ENCODE assay signal across 11 mouse cellular contexts in genomic region chr10:18370475-18371286, GRCm38 (mm10). TPM values are rescaled to one million over a fixed set of nuclear protein-coding genes. Genes with fewer than 3 reads are reported as not detected.
DNase-seq lines count a peak whose midpoint lies in the region; ATAC-seq lines count a peak whose summit lies in the region.
"Had no signal": no experiment of that assay in that cellular context is flagged by ENCODE, and none has a peak within 500 bp of the region (broad histone marks: within the 10 kb centered on the region; RNA-seq: fewer than 3 reads in every experiment).

No protein-coding gene starts in this region.

- H3K27ac ChIP-seq in heart, embryonic 12.5 days (ENCODE audit: poor library complexity, severe bottlenecking), result no peak overlapping the region
- peak overlapping the region; percentile 82 for H3K27ac ChIP-seq in hindbrain, embryonic 10.5 days
- peak overlapping the region; percentile 53; the same call in 1 of the 2 replicates for H3K27ac ChIP-seq in limb, embryonic 10.5 days
- H3K27ac ChIP-seq in stomach, embryonic 14.5 days (ENCODE audit: low read length), result peak overlapping the region; percentile 6; the same call in 1 of the 2 replicates

- intact Hi-C loops in left cerebral cortex, postnatal 36 days (cut with DNase I), result no loop called here

- H3K4me1 ChIP-seq in heart, embryonic 12.5 days (replicated peaks), result peaks cover 24% of the 10 kb centered on the region
- H3K4me1 ChIP-seq in hindbrain, embryonic 10.5 days (replicated peaks), result peaks cover 56% of the 10 kb centered on the region
- H3K4me1 ChIP-seq in limb, embryonic 10.5 days, result peaks cover 28% of the 10 kb centered on the region
- H3K4me1 ChIP-seq in stomach, embryonic 14.5 days (ENCODE audit: control insufficient read depth, insufficient read depth, low read length), result peaks cover 6% of the 10 kb centered on the region; the same call in 1 of the 2 replicates

- H3K36me3 ChIP-seq in heart, embryonic 12.5 days, result no peaks in the 10 kb centered on the region
- no peaks in the 10 kb centered on the region for H3K36me3 ChIP-seq in hindbrain, embryonic 10.5 days
- H3K36me3 ChIP-seq in limb, embryonic 10.5 days, result no peaks in the 10 kb centered on the region
- H3K36me3 ChIP-seq in stomach, embryonic 14.5 days (ENCODE audit: control insufficient read depth, insufficient read depth, low read length), result no peaks in the 10 kb centered on the region

- H3K4me3 ChIP-seq in heart, embryonic 12.5 days, result no peak overlapping the region
- H3K4me3 ChIP-seq in hindbrain, embryonic 10.5 days, result peak overlapping the region; percentile 23; the same call in 1 of the 2 replicates
- H3K4me3 ChIP-seq in limb, embryonic 10.5 days, result 0 out of 2 replicates have a peak overlapping the region, but pooled peaks have one; percentile 4
- no peak overlapping the region for H3K4me3 ChIP-seq in stomach, embryonic 14.5 days (ENCODE audit: low read depth, low read length)
- H3K4me3 ChIP-seq: megakaryocyte, embryonic 14.5 days had no signal

- no peaks in the 10 kb centered on the region for H3K9me3 ChIP-seq in heart, embryonic 12.5 days (replicated peaks)
- H3K9me3 ChIP-seq in hindbrain, embryonic 10.5 days, result no peaks in the 10 kb centered on the region
- no peaks in the 10 kb centered on the region for H3K9me3 ChIP-seq in limb, embryonic 10.5 days (replicated peaks)
- H3K9me3 ChIP-seq in stomach, embryonic 14.5 days (ENCODE audit: control insufficient read depth, low read depth, low read length), result no peaks in the 10 kb centered on the region
- H3K9me3 ChIP-seq: megakaryocyte, embryonic 14.5 days had no signal

- 32% methylated on average over 17 of the region's 17 CpGs for WGBS in heart, embryonic 12.5 days
- 16% methylated on average over 17 of the region's 17 CpGs for WGBS in hindbrain, embryonic 10.5 days
- WGBS in limb, embryonic 10.5 days, result 24% methylated on average over 17 of the region's 17 CpGs
- 23% methylated on average over 17 of the region's 17 CpGs for WGBS in stomach, embryonic 14.5 days

- ATAC-seq in heart, embryonic 12.5 days (ENCODE audit: insufficient number of reproducible peaks, low FRiP score), result no peak
- ATAC-seq in stomach, embryonic 14.5 days (ENCODE audit: insufficient number of reproducible peaks, insufficient read depth, low FRiP score, low read depth), result peak; percentile 68
- no peak for ATAC-seq in megakaryocyte, adult 5-6 weeks (ENCODE audit: poor library complexity, severe bottlenecking)

- no peaks in the 10 kb centered on the region for H3K27me3 ChIP-seq in heart, embryonic 12.5 days (replicated peaks)
- no peaks in the 10 kb centered on the region for H3K27me3 ChIP-seq in hindbrain, embryonic 10.5 days (ENCODE audit: insufficient read depth, poor library complexity, severe bottlenecking)
- no peaks in the 10 kb centered on the region for H3K27me3 ChIP-seq in limb, embryonic 10.5 days (ENCODE audit: low read depth, poor library complexity, severe bottlenecking)
- H3K27me3 ChIP-seq in stomach, embryonic 14.5 days (ENCODE audit: control insufficient read depth, insufficient read depth, low read length), result no peaks in the 10 kb centered on the region
- H3K27me3 ChIP-seq: CH12.LX; megakaryocyte, embryonic 14.5 days had no signal

- DNase-seq in heart, adult 11 months, result no peak
- peak; percentile 44 for DNase-seq in hindbrain, embryonic 10.5 days (ENCODE audit: low spot score)
- no peak for DNase-seq in limb, embryonic 10.5 days (ENCODE audit: low spot score)
- DNase-seq in spleen, postnatal 4 days (ENCODE audit: low spot score in 2 of 2), result no peak
- DNase-seq in left cerebral cortex, postnatal 36 days (ENCODE audit: low spot score in 2 of 2), result no peak
- DNase-seq: cerebellum, postnatal 10 days had no signal

- H3K4me2 ChIP-seq in heart, embryonic 12.5 days, result peak overlapping the region; percentile 16; the same call in 1 of the 2 replicates
- peak overlapping the region; percentile 25; the same call in 1 of the 2 replicates for H3K4me2 ChIP-seq in stomach, embryonic 14.5 days (replicated peaks; ENCODE audit: low read depth, low read length)

- no peak overlapping the region for H3K9ac ChIP-seq in heart, embryonic 12.5 days
- no peak overlapping the region for H3K9ac ChIP-seq in stomach, embryonic 14.5 days (replicated peaks; ENCODE audit: low read depth, low read length)

RNA-seq across cellular contexts. Expression of gene Nhsl1, which starts 51.9 kb away (rescaled TPM):
- 15.5 and 17.8 TPM in 2 replicates for polyA plus RNA-seq in heart, embryonic 12.5 days (2016; fragmentation: Nextera tagmentation; extraction: Ambion mirVana)
- 15.2 and 15.7 TPM in 2 replicates for polyA plus RNA-seq in hindbrain, embryonic 10.5 days (2016; fragmentation: Nextera tagmentation; extraction: Ambion mirVana)
- 7.8 and 8.6 TPM in 2 replicates for polyA plus RNA-seq in limb, embryonic 10.5 days (2016; fragmentation: Nextera tagmentation; extraction: Ambion mirVana)
- 10.6 and 10.9 TPM in 2 replicates for polyA plus RNA-seq in stomach, embryonic 14.5 days (2014; fragmentation: Nextera tagmentation; extraction: Ambion mirVana)
- total RNA-seq in megakaryocyte, adult 5-6 weeks (2015), result 0.27 and 1.1 TPM in 2 replicates
- 0.04 and 0.20 TPM in 2 replicates for total RNA-seq in megakaryocyte, adult 5-6 weeks (2017)
- 10 to 100 TPM; 23.7 to 27.7 TPM for total RNA-seq in left cerebral cortex, postnatal 36 days (2021)

Comparison
In these comparisons a context has a peak if more than half of its experiments do, and no peak if none do; other contexts are left out.
1. H3K4me3 ChIP-seq: peak in hindbrain, embryonic 10.5 days (single experiment) and limb, embryonic 10.5 days (single experiment); none in heart, embryonic 12.5 days (single experiment) and stomach, embryonic 14.5 days (single experiment).